Mouse (Mus musculus) hindbrain, embryonic 13.5 days (tissue): Measurements from ENCODE around the gene Nomo1. TPM values are rescaled to one million over a fixed set of nuclear protein-coding genes. Genes with fewer than 3 reads are reported as not detected.

ENCODE experiments used
- ATAC-seq: fragments of 200-750 bp; cut with Nextera tagmentation; 2 replicates; pipeline ENCODE4 v1.8.0; 2017; ENCODE audit warnings: moderate TSS enrichment; ENCODE audit not compliant: low FRiP score
- H3K27ac ChIP-seq: fragments of 300-500 bp; sonication (generic); 2 replicates; pipeline ENCODE4 v1.5.1; 2015; ENCODE audit warnings: inconsistent platforms, mild to moderate bottlenecking, moderate library complexity
- H3K27me3 ChIP-seq: fragments of 300-500 bp; sonication (generic); 2 replicates; pipeline ENCODE4 v1.6.1; 2015; ENCODE audit warnings: mild to moderate bottlenecking, inconsistent platforms
- H3K36me3 ChIP-seq: fragments of 300-500 bp; sonication (generic); 2 replicates; pipeline ENCODE4 v1.6.1; 2015; ENCODE audit warnings: mild to moderate bottlenecking, inconsistent platforms
- H3K4me1 ChIP-seq: fragments of 300-500 bp; sonication (generic); replicated peaks from 2 replicates; pipeline ENCODE4 v1.6.1; 2015; ENCODE audit warnings: inconsistent platforms
- H3K4me2 ChIP-seq: fragments of 300-500 bp; sonication (generic); 2 replicates; pipeline ENCODE4 v1.6.1; 2015; ENCODE audit warnings: inconsistent platforms, mild to moderate bottlenecking, moderate library complexity
- H3K4me3 ChIP-seq: fragments of 300-500 bp; sonication (generic); 2 replicates; pipeline ENCODE4 v1.5.1; 2015; ENCODE audit warnings: mild to moderate bottlenecking, inconsistent platforms
- H3K9ac ChIP-seq: fragments of 300-500 bp; sonication (generic); 2 replicates; pipeline ENCODE4 v1.6.1; 2015; ENCODE audit warnings: mild to moderate bottlenecking, inconsistent platforms
- H3K9me3 ChIP-seq: fragments of 300-500 bp; sonication (generic); 2 replicates; pipeline ENCODE4 v1.6.1; 2016; ENCODE audit warnings: inconsistent platforms
- WGBS: fragments of 180-500 bp; shearing (Covaris S2); methylation state at CpG from one replicate; pipeline ENCODE4 v1.1.7; 2015; 5-methylcytosine and 5-hydroxymethylcytosine counted together
- polyA plus RNA-seq: library from polyadenylated mRNA; unstranded; fragments of >200 nt; fragmentation: Nextera tagmentation; extraction: Ambion mirVana; gene quantifications from 2 replicates; pipeline ENCODE4 v1.2.1, GENCODE M21; 2015

Gene Nomo1
- polyA plus RNA-seq, 1 experiment from 2014 or later, result 37.2 TPM

- Histone ChIP-seq H3K4me3 (no peak overlapping the region), H3K36me3 (no peaks in the 10 kb centered on the region), H3K4me1 (no peaks in the 10 kb centered on the region), H3K9me3 (no peaks in the 10 kb centered on the region), H3K27ac (no peak overlapping the region), H3K27me3 (peaks cover 16% of the 10 kb centered on the region; the same call in 1 of the 2 replicates), H3K9ac (no peak overlapping the region), H3K4me2 (no peak overlapping the region)
- no peak for ATAC-seq
- 92% methylated on average over 10 of the region's 10 CpGs for WGBS
These were observed 4.8 kb upstream of the Nomo1 start for GRCm38 (mm10) chr7:46028681-46029080.

DNA sequence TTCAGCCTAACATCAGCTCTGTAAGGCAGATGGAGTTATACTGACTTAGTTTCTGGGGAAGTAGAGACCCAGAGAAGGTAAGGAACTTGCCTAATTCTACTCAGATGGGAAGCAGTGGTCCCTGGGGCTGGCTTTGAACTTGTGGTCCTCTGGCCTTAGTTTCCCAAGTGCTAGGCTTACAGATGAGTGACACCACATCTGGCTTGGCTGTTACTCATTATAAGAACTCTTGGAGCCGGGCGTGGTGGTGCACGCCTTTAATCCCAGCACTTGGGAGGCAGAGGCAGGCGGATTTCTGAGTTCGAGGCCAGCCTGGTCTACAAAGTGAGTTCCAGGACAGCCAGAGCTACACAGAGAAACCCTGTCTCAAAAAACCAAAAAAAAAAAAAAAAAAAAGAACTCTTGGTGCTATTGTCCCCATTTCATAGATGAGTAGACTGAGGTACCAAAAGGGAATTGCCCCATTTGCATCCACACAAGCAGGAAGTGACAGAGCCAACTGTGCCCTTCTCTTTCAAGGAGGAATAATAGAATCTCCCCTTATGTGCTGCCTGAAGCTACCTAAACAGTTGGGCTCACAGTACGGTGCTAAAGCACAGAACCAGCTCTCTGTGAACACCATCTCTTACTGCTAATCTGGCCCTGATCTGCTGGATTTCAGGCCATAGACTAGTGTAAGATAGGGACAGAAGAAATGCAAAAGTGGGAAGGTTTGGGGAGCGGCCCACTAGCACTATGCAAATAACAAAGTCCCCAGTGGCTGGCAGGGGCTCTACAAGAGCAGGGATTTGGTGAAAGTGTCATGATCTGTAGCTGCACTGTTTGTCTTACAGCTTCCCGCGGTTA, 4.0 kb upstream of the Nomo1 start:
- 72% methylated on average over 9 of the region's 9 CpGs for WGBS
- Histone ChIP-seq H3K4me3 (no peak overlapping the region), H3K27ac (no peak overlapping the region), H3K9ac (no peak overlapping the region), H3K27me3 (peaks cover 16% of the 10 kb centered on the region; the same call in 1 of the 2 replicates), H3K4me2 (no peak overlapping the region), H3K9me3 (no peaks in the 10 kb centered on the region), H3K36me3 (no peaks in the 10 kb centered on the region), H3K4me1 (peaks cover 6% of the 10 kb centered on the region)
- no peak for ATAC-seq

- Histone ChIP-seq H3K9ac (peak within 1 kb of the TSS; percentile 29; the same call in 1 of the 2 replicates), H3K4me2 (no peak within 1 kb of the TSS), H3K9me3 (no peaks in the 10 kb centered on the region), H3K27me3 (peaks cover 16% of the 10 kb centered on the region; the same call in 1 of the 2 replicates), H3K4me1 (peaks cover 12% of the 10 kb centered on the region), H3K36me3 (no peaks in the 10 kb centered on the region), H3K27ac (no peak within 1 kb of the TSS), H3K4me3 (no peak within 1 kb of the TSS)
- ATAC-seq, result no peak
- 14% methylated on average over 11 of the region's 11 CpGs for WGBS
These were observed 3.4 kb upstream of the Nomo1 start, which contains the start of gene Abcc6 for GRCm38 (mm10) chr7:46030145-46030488. Gene Abcc6 (minus strand): TSS chr7:46030302.

DNA sequence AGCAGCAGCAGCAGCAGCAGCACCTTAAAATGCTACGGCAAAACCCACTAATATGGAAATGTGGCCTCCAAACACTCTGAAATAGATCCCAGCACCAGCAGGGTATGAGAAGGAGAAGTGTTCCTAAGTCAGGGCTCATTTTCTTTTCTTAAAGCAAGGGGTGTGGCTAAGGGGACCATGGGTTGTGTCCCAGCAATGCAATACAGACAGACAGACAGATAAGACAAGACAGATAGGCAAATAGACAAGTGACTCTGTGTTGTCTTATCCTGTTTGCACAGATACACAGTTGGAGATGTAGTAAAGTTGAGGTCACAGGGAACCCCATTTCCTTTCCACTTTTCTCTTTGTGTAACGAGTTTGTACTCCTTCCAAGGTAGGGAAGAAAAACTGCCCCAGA, 2.4 kb upstream of the Nomo1 start:
- H3K4me1 ChIP-seq, result peaks cover 19% of the 10 kb centered on the region
- H3K9me3 ChIP-seq, result no peaks in the 10 kb centered on the region
- H3K27ac ChIP-seq, result no peak overlapping the region
- H3K4me3 ChIP-seq, result no peak overlapping the region
- H3K9ac ChIP-seq, result no peak overlapping the region
- H3K4me2 ChIP-seq, result no peak overlapping the region
- peaks cover 16% of the 10 kb centered on the region; the same call in 1 of the 2 replicates for H3K27me3 ChIP-seq
- ATAC-seq, result no peak
- WGBS, result 77% methylated on average over 2 of the region's 2 CpGs
- H3K36me3 ChIP-seq, result no peaks in the 10 kb centered on the region

DNA sequence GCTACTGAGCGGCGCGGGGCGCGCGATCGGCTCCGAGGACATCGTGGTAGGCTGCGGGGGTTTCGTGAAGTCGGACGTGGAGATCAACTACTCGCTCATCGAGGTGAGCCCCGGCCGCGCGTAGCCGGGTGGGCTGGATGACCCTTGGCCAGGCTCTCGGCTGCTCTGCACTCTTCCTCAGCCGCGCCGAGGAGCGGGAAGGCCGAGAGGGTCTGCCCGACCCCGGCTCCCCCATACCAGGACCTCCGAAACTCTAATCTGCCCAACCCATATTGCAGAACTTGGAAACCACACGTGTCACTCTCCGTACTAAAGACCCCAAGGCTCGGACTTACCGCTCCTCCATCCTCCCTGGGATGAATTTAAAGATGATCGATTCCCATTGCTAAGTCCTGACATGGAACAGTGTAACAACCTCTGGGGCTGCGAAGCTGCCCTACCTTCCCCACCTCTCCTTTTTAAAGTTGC, 406 bp downstream of the Nomo1 start:
- Histone ChIP-seq H3K9ac (peak overlapping the region; percentile 90), H3K4me3 (peak overlapping the region; percentile 89), H3K4me1 (peaks cover 20% of the 10 kb centered on the region), H3K9me3 (no peaks in the 10 kb centered on the region), H3K4me2 (peak overlapping the region; percentile 91), H3K27me3 (peaks cover 16% of the 10 kb centered on the region; the same call in 1 of the 2 replicates), H3K36me3 (peaks cover 13% of the 10 kb centered on the region), H3K27ac (peak overlapping the region; percentile 70; the same call in 1 of the 2 replicates)
- under 1% methylated on average over 35 of the region's 35 CpGs for WGBS
- no peak; the same call in 1 of the 2 replicates for ATAC-seq

DNA sequence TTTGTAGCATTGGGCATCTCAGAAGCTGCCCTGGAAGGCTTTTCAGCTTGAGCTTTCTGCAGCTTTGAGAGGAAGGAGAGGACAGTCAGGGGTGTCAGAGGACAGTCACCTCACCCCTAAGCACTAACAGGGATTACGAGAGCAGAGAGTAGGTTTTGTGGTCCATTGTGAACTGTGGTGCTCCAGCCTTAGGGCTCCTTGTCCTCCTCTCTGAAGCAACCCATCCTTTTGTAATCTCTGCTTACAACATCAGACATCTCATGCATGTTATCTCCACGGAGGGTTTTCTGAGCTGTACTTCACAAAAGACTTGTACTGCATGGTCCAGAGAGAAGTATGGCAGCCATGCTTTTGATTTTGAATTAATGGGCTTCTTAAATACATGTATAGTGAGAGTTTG, 1.5 kb downstream of the Nomo1 start:
- Histone ChIP-seq H3K9me3 (no peaks in the 10 kb centered on the region), H3K4me2 (peak overlapping the region; percentile 91), H3K27ac (no peak overlapping the region), H3K4me1 (peaks cover 22% of the 10 kb centered on the region), H3K4me3 (peak overlapping the region; percentile 89), H3K27me3 (peaks cover 13% of the 10 kb centered on the region; the same call in 1 of the 2 replicates), H3K36me3 (peaks cover 21% of the 10 kb centered on the region), H3K9ac (peak overlapping the region; percentile 90)
- no peak for ATAC-seq
- 80% methylated on average over 2 of the region's 2 CpGs for WGBS

GRCm38 (mm10) chr7:46035468-46035867, 2.0 kb downstream of the Nomo1 start:
- Histone ChIP-seq H3K36me3 (peaks cover 26% of the 10 kb centered on the region), H3K9ac (peak overlapping the region; percentile 90; the same call in 1 of the 2 replicates), H3K4me1 (peaks cover 22% of the 10 kb centered on the region), H3K27me3 (peaks cover 8% of the 10 kb centered on the region; the same call in 1 of the 2 replicates), H3K9me3 (no peaks in the 10 kb centered on the region), H3K4me2 (no peak overlapping the region), H3K4me3 (no peak overlapping the region), H3K27ac (no peak overlapping the region)
- 80% methylated on average over 2 of the region's 2 CpGs for WGBS
- no peak for ATAC-seq

- Histone ChIP-seq H3K9ac (no peak overlapping the region), H3K4me1 (peaks cover 22% of the 10 kb centered on the region), H3K9me3 (no peaks in the 10 kb centered on the region), H3K4me3 (no peak overlapping the region), H3K27ac (no peak overlapping the region), H3K4me2 (no peak overlapping the region), H3K36me3 (peaks cover 46% of the 10 kb centered on the region), H3K27me3 (no peaks in the 10 kb centered on the region)
- no peak for ATAC-seq
- WGBS, result 93% methylated on average over 6 of the region's 6 CpGs
These were observed 3.9 kb downstream of the Nomo1 start for GRCm38 (mm10) chr7:46037433-46037832.

DNA sequence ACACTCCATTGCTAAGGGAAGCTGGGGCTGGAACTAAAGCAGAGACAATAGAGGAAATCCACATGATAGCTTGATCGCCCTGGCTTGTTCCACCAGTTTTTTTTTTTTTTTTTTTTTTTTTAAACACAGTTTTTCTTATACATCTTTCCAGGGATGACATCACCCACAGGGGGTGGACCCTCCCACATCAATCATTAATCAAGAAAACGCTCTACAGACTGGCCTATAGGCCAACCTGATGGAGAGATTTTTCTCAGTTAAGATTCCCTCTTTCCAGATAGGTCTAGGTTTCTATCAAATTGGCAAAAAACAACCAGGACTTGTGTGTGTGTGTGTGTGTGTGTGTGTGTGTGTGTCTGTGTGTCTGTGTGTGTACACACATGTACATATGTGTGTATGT, 6.4 kb downstream of the Nomo1 start:
- 72% methylated on average over 2 of the region's 2 CpGs for WGBS
- no peak overlapping the region for H3K27ac ChIP-seq
- no peak overlapping the region for H3K4me3 ChIP-seq
- H3K4me2 ChIP-seq, result no peak overlapping the region
- H3K9ac ChIP-seq, result no peak overlapping the region
- no peak for ATAC-seq
- peaks cover 12% of the 10 kb centered on the region for H3K4me1 ChIP-seq
- H3K27me3 ChIP-seq, result no peaks in the 10 kb centered on the region
- H3K36me3 ChIP-seq, result peaks cover 70% of the 10 kb centered on the region
- no peaks in the 10 kb centered on the region for H3K9me3 ChIP-seq

- WGBS, result 91% methylated on average over 10 of the region's 10 CpGs
These were observed 10.6 kb downstream of the Nomo1 start for GRCm38 (mm10) chr7:46044106-46044505.

GRCm38 (mm10) chr7:46045882-46046281, 12.4 kb downstream of the Nomo1 start:
- ATAC-seq, result no peak
- no peaks in the 10 kb centered on the region for H3K4me1 ChIP-seq
- H3K9me3 ChIP-seq, result no peaks in the 10 kb centered on the region
- 95% methylated on average over 11 of the region's 11 CpGs for WGBS
- peaks cover 84% of the 10 kb centered on the region for H3K36me3 ChIP-seq
- H3K27ac ChIP-seq, result no peak overlapping the region
- no peak overlapping the region for H3K4me2 ChIP-seq
- no peaks in the 10 kb centered on the region for H3K27me3 ChIP-seq
- H3K4me3 ChIP-seq, result no peak overlapping the region
- H3K9ac ChIP-seq, result no peak overlapping the region

More at GRCm38 (mm10) chr7:46044106-46044505, 10.6 kb downstream of the Nomo1 start:
- no peaks in the 10 kb centered on the region for H3K9me3 ChIP-seq
- no peaks in the 10 kb centered on the region for H3K27me3 ChIP-seq
- no peak overlapping the region for H3K27ac ChIP-seq
- H3K9ac ChIP-seq, result no peak overlapping the region
- ATAC-seq, result no peak
- H3K4me2 ChIP-seq, result no peak overlapping the region
- no peaks in the 10 kb centered on the region for H3K4me1 ChIP-seq
- peaks cover 90% of the 10 kb centered on the region for H3K36me3 ChIP-seq
- H3K4me3 ChIP-seq, result no peak overlapping the region

- 95% methylated on average over 13 of the region's 13 CpGs for WGBS
- H3K4me2 ChIP-seq, result no peak overlapping the region
- H3K9ac ChIP-seq, result no peak overlapping the region
These were observed 14.5 kb downstream of the Nomo1 start for GRCm38 (mm10) chr7:46047873-46048562.

More at GRCm38 (mm10) chr7:46047873-46048562, 14.5 kb downstream of the Nomo1 start:
- ATAC-seq, result no peak
- no peak overlapping the region for H3K4me3 ChIP-seq
- H3K4me1 ChIP-seq, result no peaks in the 10 kb centered on the region
- peaks cover 78% of the 10 kb centered on the region for H3K36me3 ChIP-seq
- H3K27ac ChIP-seq, result no peak overlapping the region
- no peaks in the 10 kb centered on the region for H3K27me3 ChIP-seq
- no peaks in the 10 kb centered on the region for H3K9me3 ChIP-seq
